Mouse (Mus musculus): ENCODE data around the gene Fau.

Gene Fau

DNA sequence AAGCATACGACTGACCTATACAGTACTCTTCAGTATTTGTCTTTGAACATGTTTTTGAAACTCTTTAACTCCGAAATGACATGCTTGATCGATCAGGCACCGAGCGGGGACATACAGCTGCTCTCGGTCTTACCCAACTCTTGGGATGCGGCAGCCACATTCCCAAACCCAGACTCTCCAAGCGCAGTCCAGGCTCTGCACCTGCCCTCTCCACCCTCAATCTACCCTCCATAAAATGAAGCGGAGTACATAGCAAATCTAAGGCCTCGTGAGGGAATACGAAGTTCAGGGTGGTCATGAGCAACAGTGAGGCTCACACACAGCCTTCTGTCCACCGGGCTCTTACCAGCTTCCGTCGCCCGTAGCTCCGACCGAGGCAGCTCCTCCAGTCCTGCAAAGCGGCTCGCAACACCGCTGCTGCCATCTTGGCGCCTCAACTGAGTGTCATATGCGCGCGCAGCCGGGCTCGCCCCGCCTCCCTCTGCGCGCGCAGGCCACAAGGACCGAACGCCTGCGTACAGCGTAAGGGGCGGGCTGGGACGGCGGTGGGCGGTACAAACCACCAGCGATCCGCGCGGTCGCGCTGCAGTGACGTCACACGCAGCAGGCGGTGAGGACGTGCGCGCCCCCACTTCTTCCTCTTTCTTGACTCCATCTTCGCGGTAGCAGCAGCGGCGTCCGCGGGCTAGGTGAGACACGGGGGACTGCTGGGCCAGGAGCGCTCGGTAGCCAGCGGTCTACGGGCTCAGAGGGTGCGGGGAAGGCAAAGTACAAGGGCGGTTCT, at the start of gene Fau, which contains the start of gene Mrpl49:
TSS of gene Fau (plus strand) at position 532 of the 784 bp plus-strand sequence.
TSS of gene Mrpl49 (minus strand) at position 473 of the 784 bp plus-strand sequence.
- H3K36me3 ChIP-seq (ENCODE audit: insufficient read depth, low read length) = peaks cover 72% of the 10 kb centered on the region
- peaks cover 2% of the 10 kb centered on the region; the same call in 1 of the 2 replicates for H3K27me3 ChIP-seq (ENCODE audit: insufficient read depth, low read length)
- H3K4me3 ChIP-seq (replicated peaks; ENCODE audit: low read length) = peak within 1 kb of the TSS; percentile 100
- peaks cover 65% of the 10 kb centered on the region for H3K4me1 ChIP-seq (replicated peaks; ENCODE audit: low read depth, low read length)
- H3K9me3 ChIP-seq (ENCODE audit: low read length) = no peaks in the 10 kb centered on the region
- no peak for TF ChIP-seq NANOG (IDR thresholded peaks at IDR 0.05; ENCODE audit: borderline replicate concordance, low read length)
- TF ChIP-seq POU5F1 (IDR thresholded peaks at IDR 0.05; ENCODE audit: borderline replicate concordance, low read length) = no peak
- TF ChIP-seq CTCF (conservative IDR thresholded peaks at IDR 0.05; ENCODE audit: low read length) = no peak

DNA sequence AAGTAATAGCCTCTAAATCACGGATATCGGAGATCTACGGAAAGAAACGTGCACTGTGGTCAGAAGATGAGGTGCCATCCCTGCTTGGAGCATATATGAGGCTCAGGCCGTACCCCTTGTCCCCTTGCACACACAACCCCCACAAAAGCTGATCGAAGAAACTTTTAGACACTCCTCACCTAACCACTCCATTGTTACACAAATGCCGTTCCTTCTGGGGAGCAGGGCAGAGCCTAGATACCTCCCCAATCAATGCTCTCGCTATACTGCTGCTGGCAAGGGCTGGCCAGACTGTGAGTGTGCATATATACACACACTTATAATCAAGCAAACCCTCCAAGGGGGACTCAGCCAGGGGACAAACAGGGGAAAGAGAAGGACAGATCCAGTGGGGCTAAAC, 48.5 kb upstream of the Fau start:
- Histone ChIP-seq H3K9me3 (ENCODE audit: low read length) (no peaks in the 10 kb centered on the region), H3K4me1 (replicated peaks; ENCODE audit: low read depth, low read length) (peaks cover 72% of the 10 kb centered on the region), H3K36me3 (ENCODE audit: insufficient read depth, low read length) (peaks cover 22% of the 10 kb centered on the region), H3K27me3 (ENCODE audit: insufficient read depth, low read length) (peaks cover 16% of the 10 kb centered on the region), H3K4me3 (replicated peaks; ENCODE audit: low read length) (peak overlapping the region; percentile 55)
- TF ChIP-seq CTCF (conservative IDR thresholded peaks at IDR 0.05; ENCODE audit: low read length) (no peak), NANOG (IDR thresholded peaks at IDR 0.05; ENCODE audit: borderline replicate concordance, low read length) (peak; percentile 9; the same call in 1 of the 2 replicates), POU5F1 (IDR thresholded peaks at IDR 0.05; ENCODE audit: borderline replicate concordance, low read length) (peak; percentile 53; the same call in 1 of the 2 replicates)

- no peaks in the 10 kb centered on the region for H3K9me3 ChIP-seq (ENCODE audit: low read length)
- peaks cover 27% of the 10 kb centered on the region for H3K27me3 ChIP-seq (ENCODE audit: insufficient read depth, low read length)
- peak overlapping the region; percentile 80 for H3K4me3 ChIP-seq (replicated peaks; ENCODE audit: low read length)
- TF ChIP-seq NANOG (IDR thresholded peaks at IDR 0.05; ENCODE audit: borderline replicate concordance, low read length) = no peak
- TF ChIP-seq CTCF (conservative IDR thresholded peaks at IDR 0.05; ENCODE audit: low read length) = no peak
- TF ChIP-seq POU5F1 (IDR thresholded peaks at IDR 0.05; ENCODE audit: borderline replicate concordance, low read length) = no peak
- peaks cover 9% of the 10 kb centered on the region; the same call in 1 of the 2 replicates for H3K36me3 ChIP-seq (ENCODE audit: insufficient read depth, low read length)
- H3K4me1 ChIP-seq (replicated peaks; ENCODE audit: low read depth, low read length) = peaks cover 82% of the 10 kb centered on the region
Measured at GRCm38 (mm10) chr19:6013691-6014090, 44.0 kb upstream of the Fau start.

DNA sequence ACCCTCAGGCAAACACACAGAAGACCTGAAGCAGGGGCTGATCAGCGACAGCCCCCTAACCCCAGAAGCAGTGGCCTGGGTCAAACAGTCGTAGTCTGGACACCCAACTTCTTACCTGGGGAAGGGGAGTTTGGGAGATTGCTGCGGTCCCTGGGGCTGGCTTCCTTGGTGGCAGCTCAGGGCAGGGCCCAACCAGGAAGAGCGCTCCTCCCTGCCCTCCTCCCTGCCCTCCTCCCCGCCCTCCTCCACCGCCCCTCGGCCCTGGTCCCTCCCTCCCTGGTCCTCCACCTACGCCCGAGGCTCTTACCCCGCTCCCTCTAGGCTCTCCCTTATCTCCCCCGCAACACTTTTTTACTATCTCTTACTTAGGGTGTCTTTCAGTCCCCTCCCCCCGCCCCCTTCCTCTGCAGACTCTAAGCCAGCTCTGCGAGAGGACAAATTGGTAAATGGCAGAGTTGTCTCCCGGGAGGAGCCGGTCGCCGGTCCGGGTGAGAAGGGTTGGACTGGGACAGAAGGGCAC, 42.6 kb upstream of the Fau start:
- no peak for TF ChIP-seq NANOG (IDR thresholded peaks at IDR 0.05; ENCODE audit: borderline replicate concordance, low read length)
- TF ChIP-seq POU5F1 (IDR thresholded peaks at IDR 0.05; ENCODE audit: borderline replicate concordance, low read length) = no peak
- no peak for TF ChIP-seq CTCF (conservative IDR thresholded peaks at IDR 0.05; ENCODE audit: low read length)
- H3K4me1 ChIP-seq (replicated peaks; ENCODE audit: low read depth, low read length) = peaks cover 82% of the 10 kb centered on the region
- peaks cover 9% of the 10 kb centered on the region; the same call in 1 of the 2 replicates for H3K36me3 ChIP-seq (ENCODE audit: insufficient read depth, low read length)
- H3K4me3 ChIP-seq (replicated peaks; ENCODE audit: low read length) = peak overlapping the region; percentile 80
- H3K27me3 ChIP-seq (ENCODE audit: insufficient read depth, low read length) = peaks cover 27% of the 10 kb centered on the region
- no peaks in the 10 kb centered on the region for H3K9me3 ChIP-seq (ENCODE audit: low read length)

- Histone ChIP-seq H3K4me3 (replicated peaks; ENCODE audit: low read length) (peak within 1 kb of the TSS; percentile 80), H3K36me3 (ENCODE audit: insufficient read depth, low read length) (peaks cover 9% of the 10 kb centered on the region; the same call in 1 of the 2 replicates), H3K4me1 (replicated peaks; ENCODE audit: low read depth, low read length) (peaks cover 78% of the 10 kb centered on the region), H3K9me3 (ENCODE audit: low read length) (no peaks in the 10 kb centered on the region), H3K27me3 (ENCODE audit: insufficient read depth, low read length) (peaks cover 27% of the 10 kb centered on the region)
- TF ChIP-seq NANOG (IDR thresholded peaks at IDR 0.05; ENCODE audit: borderline replicate concordance, low read length) (no peak), POU5F1 (IDR thresholded peaks at IDR 0.05; ENCODE audit: borderline replicate concordance, low read length) (no peak), CTCF (conservative IDR thresholded peaks at IDR 0.05; ENCODE audit: low read length) (peak; percentile 7; the same call in 1 of the 2 replicates)
Measured at GRCm38 (mm10) chr19:6015511-6016315, 41.9 kb upstream of the Fau start, which contains the start of gene Capn1. Capn1 (minus strand) TSS chr19:6015897.

- Histone ChIP-seq H3K36me3 (ENCODE audit: insufficient read depth, low read length) (peaks cover 9% of the 10 kb centered on the region; the same call in 1 of the 2 replicates), H3K4me1 (replicated peaks; ENCODE audit: low read depth, low read length) (peaks cover 71% of the 10 kb centered on the region), H3K9me3 (ENCODE audit: low read length) (no peaks in the 10 kb centered on the region), H3K27me3 (ENCODE audit: insufficient read depth, low read length) (peaks cover 27% of the 10 kb centered on the region), H3K4me3 (replicated peaks; ENCODE audit: low read length) (peak overlapping the region; percentile 80)
- TF ChIP-seq CTCF (conservative IDR thresholded peaks at IDR 0.05; ENCODE audit: low read length) (no peak), POU5F1 (IDR thresholded peaks at IDR 0.05; ENCODE audit: borderline replicate concordance, low read length) (no peak), NANOG (IDR thresholded peaks at IDR 0.05; ENCODE audit: borderline replicate concordance, low read length) (no peak)
Measured at GRCm38 (mm10) chr19:6016532-6016931, 41.1 kb upstream of the Fau start.

DNA sequence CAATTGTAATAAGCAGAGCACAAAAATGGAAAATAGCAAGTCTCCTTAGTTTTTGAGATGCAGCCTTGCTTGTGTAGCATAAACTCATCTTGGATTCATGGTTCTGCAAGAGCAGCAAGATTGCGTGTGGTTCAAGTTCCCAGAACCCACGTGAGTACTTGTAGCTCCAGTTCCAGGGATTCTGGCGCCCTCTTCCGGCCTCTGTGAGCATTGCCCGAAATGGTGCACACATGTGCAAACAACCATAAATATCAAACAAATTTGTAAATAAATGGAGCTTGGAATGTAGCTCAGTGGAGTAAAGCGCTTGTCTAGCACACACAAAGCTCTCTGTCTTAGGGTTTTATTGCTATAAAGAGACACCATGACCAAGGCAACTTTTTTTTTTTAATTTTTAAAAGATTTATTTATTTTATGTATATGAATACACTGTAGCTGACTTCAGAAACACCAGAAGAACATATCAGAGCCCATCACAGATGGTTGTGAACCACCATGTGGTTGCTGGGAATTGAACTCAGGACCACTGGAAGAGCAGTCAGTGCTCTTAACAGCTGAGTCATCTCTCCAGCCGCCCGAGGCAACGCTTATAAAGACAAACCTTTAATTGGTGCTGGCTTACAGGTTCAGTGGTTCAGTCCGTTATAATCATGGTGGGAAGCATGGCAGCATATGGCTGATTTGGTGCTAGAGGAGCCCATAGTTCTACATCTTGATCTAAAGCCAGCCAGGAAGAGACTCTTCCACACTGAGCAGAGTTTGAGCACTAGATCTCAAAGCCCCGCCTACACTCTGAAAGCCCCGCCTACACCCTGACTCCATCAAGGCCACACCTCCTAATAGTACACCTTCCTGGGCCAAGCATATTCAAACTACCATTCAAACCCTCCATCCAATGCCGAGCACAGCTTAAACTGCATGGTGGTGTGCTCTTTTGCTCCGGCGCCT, 39.2 kb upstream of the Fau start:
- TF ChIP-seq POU5F1 (IDR thresholded peaks at IDR 0.05; ENCODE audit: borderline replicate concordance, low read length) (no peak), CTCF (conservative IDR thresholded peaks at IDR 0.05; ENCODE audit: low read length) (peak; percentile 97)

More for the DNA sequence above, 39.2 kb upstream of the Fau start:
- Histone ChIP-seq H3K9me3 (ENCODE audit: low read length) (no peaks in the 10 kb centered on the region), H3K27me3 (ENCODE audit: insufficient read depth, low read length) (peaks cover 18% of the 10 kb centered on the region), H3K4me3 (replicated peaks; ENCODE audit: low read length) (peak overlapping the region; percentile 60), H3K36me3 (ENCODE audit: insufficient read depth, low read length) (peaks cover 2% of the 10 kb centered on the region; the same call in 1 of the 2 replicates), H3K4me1 (replicated peaks; ENCODE audit: low read depth, low read length) (peaks cover 69% of the 10 kb centered on the region)

All from E14TG2a.4 (cell line).